Mouse (Mus musculus): ENCODE measurements around the gene 4930415O20Rik. TPM values are rescaled to one million over a fixed set of nuclear protein-coding genes. Genes with fewer than 3 reads are reported as not detected.
A peak's percentile ranks its signal among the peaks of the same experiment; 100 is the strongest.
"Not testable (repeated sequence)": the region's sequence is repeated elsewhere in the genome, so short reads cannot be mapped to it uniquely, and the experiment has no call there.

Gene 4930415O20Rik
- polyA plus RNA-seq, 1 experiment from 2014 or later: not detected

DNA sequence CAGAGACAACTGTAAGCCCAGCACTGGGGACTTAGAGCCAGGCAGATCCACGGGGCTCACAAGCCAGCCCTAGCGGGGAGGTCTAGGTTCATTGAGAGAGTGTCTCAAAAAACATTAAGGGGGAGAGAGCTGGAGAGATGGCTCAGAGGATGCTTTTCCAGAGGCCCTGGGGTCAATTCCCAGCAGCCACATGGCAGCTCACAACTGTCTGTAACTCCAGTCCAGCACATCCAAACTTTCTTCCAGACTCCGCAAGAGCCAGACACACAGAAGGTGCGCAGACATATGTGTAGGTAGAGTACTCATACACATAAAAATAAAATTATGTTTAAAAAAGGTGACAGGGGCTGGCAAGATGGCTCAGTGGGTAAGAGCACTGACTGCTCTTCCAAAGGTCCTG lies 2.5 kb downstream of the 4930415O20Rik start:
- 76% methylated on average over 4 of the region's 4 CpGs for WGBS
- Histone ChIP-seq H3K36me3 (no peaks in the 10 kb centered on the region), H3K4me1 (replicated peaks) (peaks cover 10% of the 10 kb centered on the region), H3K4me2 (replicated peaks) (no peak overlapping the region), H3K27ac (no peak overlapping the region), H3K4me3 (replicated peaks) (no peak overlapping the region), H3K27me3 (no peaks in the 10 kb centered on the region), H3K9me3 (no peaks in the 10 kb centered on the region), H3K9ac (replicated peaks) (no peak overlapping the region)
- ATAC-seq: no peak

- no peak overlapping the region for H3K9ac ChIP-seq (replicated peaks)
- no peak overlapping the region for H3K27ac ChIP-seq
- WGBS: 78% methylated on average over 2 of the region's 2 CpGs
These were observed 8.5 kb downstream of the 4930415O20Rik start for GRCm38 (mm10) chr15:98579310-98579709.

GRCm38 (mm10) chr15:98579795-98580464 lies 9.1 kb downstream of the 4930415O20Rik start:
- no peaks in the 10 kb centered on the region for H3K36me3 ChIP-seq
- no peaks in the 10 kb centered on the region for H3K9me3 ChIP-seq
- H3K4me1 ChIP-seq (replicated peaks): no peaks in the 10 kb centered on the region
- H3K27ac ChIP-seq: no peak overlapping the region
- H3K4me3 ChIP-seq (replicated peaks): no peak overlapping the region
- 42% methylated on average over 5 of the region's 5 CpGs for WGBS
- no peak overlapping the region for H3K9ac ChIP-seq (replicated peaks)
- H3K27me3 ChIP-seq: no peaks in the 10 kb centered on the region
- peak; percentile 87 for ATAC-seq
- no peak overlapping the region for H3K4me2 ChIP-seq (replicated peaks)

More at GRCm38 (mm10) chr15:98579310-98579709, 8.5 kb downstream of the 4930415O20Rik start:
- Histone ChIP-seq H3K4me1 (replicated peaks) (no peaks in the 10 kb centered on the region), H3K27me3 (no peaks in the 10 kb centered on the region), H3K9me3 (no peaks in the 10 kb centered on the region), H3K4me2 (replicated peaks) (no peak overlapping the region), H3K4me3 (replicated peaks) (no peak overlapping the region), H3K36me3 (no peaks in the 10 kb centered on the region)
- ATAC-seq: no peak

DNA sequence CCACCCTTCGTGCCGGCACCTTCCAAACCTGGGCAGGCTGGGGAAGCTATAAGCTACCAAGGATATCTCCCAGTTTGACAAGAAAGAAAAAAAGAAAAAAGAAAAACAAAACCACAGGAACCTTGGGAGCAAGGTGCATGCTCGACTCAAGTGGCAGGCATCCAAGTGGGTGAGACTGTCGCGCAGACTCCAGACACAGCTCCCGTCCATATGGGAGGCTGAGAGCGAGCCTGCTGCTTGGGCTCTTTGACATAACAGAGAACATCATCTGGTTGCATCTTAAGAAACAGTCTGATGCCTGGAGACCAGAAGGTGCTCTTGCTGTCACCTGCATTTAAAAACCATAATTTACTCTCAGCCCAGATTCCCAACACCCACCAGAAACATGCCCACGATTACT lies 11.6 kb downstream of the 4930415O20Rik start:
- ATAC-seq: no peak
- H3K9ac ChIP-seq (replicated peaks): no peak overlapping the region
- 91% methylated on average over 8 of the region's 8 CpGs for WGBS

GRCm38 (mm10) chr15:98582996-98583395 lies 12.2 kb downstream of the 4930415O20Rik start:
- no peaks in the 10 kb centered on the region for H3K36me3 ChIP-seq

More for the DNA sequence above, 11.6 kb downstream of the 4930415O20Rik start:
- H3K4me3 ChIP-seq (replicated peaks): no peak overlapping the region
- no peak overlapping the region for H3K4me2 ChIP-seq (replicated peaks)
- H3K27ac ChIP-seq: no peak overlapping the region
- no peaks in the 10 kb centered on the region for H3K27me3 ChIP-seq
- H3K36me3 ChIP-seq: no peaks in the 10 kb centered on the region
- no peaks in the 10 kb centered on the region for H3K9me3 ChIP-seq
- H3K4me1 ChIP-seq (replicated peaks): no peaks in the 10 kb centered on the region

DNA sequence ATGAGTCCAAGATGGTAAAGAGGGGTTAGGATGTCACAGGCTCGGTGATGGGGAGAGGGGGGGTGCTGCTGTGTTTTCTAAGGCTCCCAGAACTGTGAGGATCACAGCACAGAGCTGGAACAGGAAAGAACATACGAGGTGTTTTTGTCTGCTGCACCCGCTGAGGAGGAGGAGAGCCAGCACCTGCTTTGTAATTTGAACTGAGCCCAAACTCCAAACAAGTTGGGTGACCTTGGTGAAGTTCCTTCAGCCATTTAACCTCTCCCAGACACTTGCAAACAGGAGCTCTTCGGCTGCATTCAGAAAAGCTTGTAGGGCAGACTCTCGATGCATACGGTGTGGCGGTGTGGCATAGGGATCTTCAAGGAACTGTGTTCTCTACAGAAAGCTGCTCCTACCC lies 14.6 kb downstream of the 4930415O20Rik start:
- no peak for ATAC-seq
- no peak overlapping the region for H3K9ac ChIP-seq (replicated peaks)
- H3K27me3 ChIP-seq: no peaks in the 10 kb centered on the region
- no peaks in the 10 kb centered on the region for H3K4me1 ChIP-seq (replicated peaks)
- 46% methylated on average over 7 of the region's 7 CpGs for WGBS
- H3K4me2 ChIP-seq (replicated peaks): no peak overlapping the region
- no peaks in the 10 kb centered on the region for H3K9me3 ChIP-seq
- H3K27ac ChIP-seq: no peak overlapping the region
- peaks cover 15% of the 10 kb centered on the region for H3K36me3 ChIP-seq
- no peak overlapping the region for H3K4me3 ChIP-seq (replicated peaks)

More at GRCm38 (mm10) chr15:98582996-98583395, 12.2 kb downstream of the 4930415O20Rik start:
- Histone ChIP-seq H3K9me3 (no peaks in the 10 kb centered on the region), H3K9ac (replicated peaks) (no peak overlapping the region), H3K4me3 (replicated peaks) (no peak overlapping the region), H3K27ac (no peak overlapping the region), H3K4me1 (replicated peaks) (no peaks in the 10 kb centered on the region), H3K4me2 (replicated peaks) (no peak overlapping the region), H3K27me3 (no peaks in the 10 kb centered on the region)
- WGBS: 80% methylated on average over 8 of the region's 8 CpGs
- ATAC-seq: no peak

GRCm38 (mm10) chr15:98586141-98586540 lies 15.3 kb downstream of the 4930415O20Rik start:
- ATAC-seq; H3K27me3 ChIP-seq; H3K9ac ChIP-seq (replicated peaks); H3K9me3 ChIP-seq; H3K4me3 ChIP-seq (replicated peaks); H3K27ac ChIP-seq; H3K4me2 ChIP-seq (replicated peaks); H3K4me1 ChIP-seq (replicated peaks): not testable (repeated sequence)
- 85% methylated on average over 9 of the region's 9 CpGs for WGBS
- peaks cover 22% of the 10 kb centered on the region for H3K36me3 ChIP-seq

GRCm38 (mm10) chr15:98587751-98588150 lies 16.9 kb downstream of the 4930415O20Rik start:
- Histone ChIP-seq H3K4me1 (replicated peaks) (no peaks in the 10 kb centered on the region), H3K9ac (replicated peaks) (no peak overlapping the region), H3K4me2 (replicated peaks) (no peak overlapping the region), H3K27me3 (no peaks in the 10 kb centered on the region), H3K27ac (no peak overlapping the region), H3K9me3 (no peaks in the 10 kb centered on the region), H3K4me3 (replicated peaks) (no peak overlapping the region), H3K36me3 (peaks cover 39% of the 10 kb centered on the region)
- no peak for ATAC-seq
- 92% methylated on average over 11 of the region's 11 CpGs for WGBS

DNA sequence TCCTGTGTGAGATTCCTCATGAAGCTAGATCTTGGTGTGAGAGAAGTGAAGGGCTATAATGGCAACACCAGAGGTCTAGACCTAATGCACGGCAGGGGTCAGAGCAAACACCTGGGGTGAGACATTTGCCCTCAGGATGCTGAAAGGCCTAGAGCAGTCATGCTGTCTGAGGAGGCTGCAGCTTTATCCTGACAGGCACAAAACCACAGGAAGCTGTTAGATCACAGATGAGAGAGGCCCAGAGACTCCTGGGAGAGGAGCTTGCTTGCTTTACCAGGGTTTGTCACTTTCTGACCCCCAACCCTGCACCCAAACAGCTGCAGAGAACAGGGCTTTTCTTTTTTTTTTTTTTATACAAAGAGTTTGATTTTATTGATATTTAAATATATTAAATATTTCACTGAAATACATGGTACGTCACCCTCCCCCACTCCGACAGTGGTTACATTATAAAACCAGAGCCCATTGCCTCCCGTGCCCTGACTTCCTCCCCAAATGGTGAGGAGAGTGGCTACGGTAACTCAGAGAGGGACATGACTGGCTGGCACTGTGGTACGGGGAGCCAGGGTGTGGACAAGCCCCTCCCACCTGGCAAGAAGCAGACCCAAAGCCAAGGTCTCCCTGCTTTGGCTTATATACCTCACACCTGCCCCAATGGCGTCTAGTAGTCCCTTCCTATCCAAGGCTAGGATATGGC lies 19.0 kb downstream of the 4930415O20Rik start:
- 82% methylated on average over 7 of the region's 7 CpGs for WGBS
- H3K27me3 ChIP-seq: no peaks in the 10 kb centered on the region
- no peak overlapping the region for H3K4me3 ChIP-seq (replicated peaks)
- no peak for ATAC-seq
- no peaks in the 10 kb centered on the region for H3K4me1 ChIP-seq (replicated peaks)
- no peak overlapping the region for H3K27ac ChIP-seq
- no peak overlapping the region for H3K4me2 ChIP-seq (replicated peaks)
- H3K9ac ChIP-seq (replicated peaks): no peak overlapping the region; the same call in 1 of the 2 replicates
- H3K36me3 ChIP-seq: peaks cover 59% of the 10 kb centered on the region
- no peaks in the 10 kb centered on the region for H3K9me3 ChIP-seq

- no peak overlapping the region for H3K9ac ChIP-seq (replicated peaks)
- no peak overlapping the region for H3K27ac ChIP-seq
- ATAC-seq: no peak
- peaks cover 75% of the 10 kb centered on the region for H3K36me3 ChIP-seq
- H3K4me2 ChIP-seq (replicated peaks): no peak overlapping the region
- H3K4me1 ChIP-seq (replicated peaks): no peaks in the 10 kb centered on the region
- no peak overlapping the region for H3K4me3 ChIP-seq (replicated peaks)
- 68% methylated on average over 4 of the region's 4 CpGs for WGBS
- H3K27me3 ChIP-seq: no peaks in the 10 kb centered on the region
- H3K9me3 ChIP-seq: no peaks in the 10 kb centered on the region
These were observed 20.6 kb downstream of the 4930415O20Rik start for GRCm38 (mm10) chr15:98591396-98591795.

DNA sequence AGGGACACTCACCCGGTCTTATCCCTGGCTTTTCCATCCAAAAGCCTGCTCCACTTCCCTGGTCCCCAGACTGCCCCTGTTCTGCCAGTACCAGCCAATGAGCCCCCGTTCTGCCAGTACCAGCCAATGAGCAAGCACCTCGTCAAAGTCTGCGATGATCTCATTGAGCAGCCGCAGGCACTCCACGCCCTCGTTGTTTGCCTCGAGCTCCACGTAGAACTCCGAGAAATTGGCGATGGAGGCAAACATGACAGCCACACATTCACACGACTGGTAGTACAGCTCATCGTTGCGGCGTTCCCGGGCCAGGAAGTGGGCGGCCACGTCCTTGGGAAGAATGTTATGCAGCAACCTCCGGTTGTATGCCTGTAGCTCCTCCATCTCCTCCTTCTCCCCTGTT lies 23.4 kb downstream of the 4930415O20Rik start:
- WGBS: 85% methylated on average over 19 of the region's 19 CpGs
- peaks cover 97% of the 10 kb centered on the region for H3K36me3 ChIP-seq
- H3K9ac ChIP-seq (replicated peaks): no peak overlapping the region

GRCm38 (mm10) chr15:98595049-98595448 lies 24.2 kb downstream of the 4930415O20Rik start:
- Histone ChIP-seq H3K27me3 (no peaks in the 10 kb centered on the region), H3K36me3 (peaks cover 99% of the 10 kb centered on the region), H3K27ac (no peak overlapping the region), H3K9me3 (no peaks in the 10 kb centered on the region), H3K4me2 (replicated peaks) (no peak overlapping the region), H3K4me1 (replicated peaks) (no peaks in the 10 kb centered on the region), H3K9ac (replicated peaks) (no peak overlapping the region), H3K4me3 (replicated peaks) (no peak overlapping the region)
- no peak for ATAC-seq
- 96% methylated on average over 5 of the region's 5 CpGs for WGBS

More for the DNA sequence above, 23.4 kb downstream of the 4930415O20Rik start:
- no peaks in the 10 kb centered on the region for H3K9me3 ChIP-seq
- H3K27ac ChIP-seq: no peak overlapping the region
- no peak overlapping the region for H3K4me3 ChIP-seq (replicated peaks)
- ATAC-seq: no peak
- no peak overlapping the region for H3K4me2 ChIP-seq (replicated peaks)
- no peaks in the 10 kb centered on the region for H3K27me3 ChIP-seq
- H3K4me1 ChIP-seq (replicated peaks): no peaks in the 10 kb centered on the region
